Mouse (Mus musculus): ENCODE measurements around the gene Vps35l. TPM values are rescaled to one million over a fixed set of nuclear protein-coding genes. Genes with fewer than 3 reads are reported as not detected.

The Vps35l gene
- total and polyA plus RNA-seq, 3 experiments = 30.1 to 76.5 (median 75.6) TPM

GRCm38 (mm10) chr7:118744766-118745165, 4.7 kb downstream of the Vps35l start:
- ATAC-seq (ENCODE audit: extremely low read depth, insufficient number of reproducible peaks, low FRiP score, poor library complexity, severe bottlenecking) = no peak
- Histone ChIP-seq H3K4me3 (ENCODE audit: low read depth, low read length) (no peak overlapping the region), H3K36me3 (replicated peaks) (peaks cover 72% of the 10 kb centered on the region), H3K9me3 (replicated peaks) (no peaks in the 10 kb centered on the region), H3K4me1 (ENCODE audit: insufficient read depth, low read depth, low read length) (peaks cover 22% of the 10 kb centered on the region), H3K27me3 (ENCODE audit: insufficient read depth, low read length) (no peaks in the 10 kb centered on the region)
- TF ChIP-seq GATA2 (IDR thresholded peaks at IDR 0.05; ENCODE audit: borderline replicate concordance, low read depth, low read length) (no peak), GATA1 (IDR thresholded peaks at IDR 0.05; ENCODE audit: borderline replicate concordance, low read length) (no peak), CTCF (IDR thresholded peaks at IDR 0.05; ENCODE audit: low read depth, low read length) (no peak), POLR2AphosphoS5 (IDR thresholded peaks at IDR 0.05; ENCODE audit: insufficient replicate concordance, low read depth, low read length) (no peak), TAL1 (conservative IDR thresholded peaks at IDR 0.05; ENCODE audit: low read depth, low read length) (no peak)
- no peak for DNase-seq (ENCODE audit: low spot score)

GRCm38 (mm10) chr7:118747891-118748672, 8.1 kb downstream of the Vps35l start:
- DNase-seq (ENCODE audit: low spot score) (no peak), ATAC-seq (ENCODE audit: extremely low read depth, insufficient number of reproducible peaks, low FRiP score, poor library complexity, severe bottlenecking) (no peak; the same call in 1 of the 2 replicates)
- H3K27me3 ChIP-seq (ENCODE audit: insufficient read depth, low read length) = no peaks in the 10 kb centered on the region
- peaks cover 3% of the 10 kb centered on the region for H3K4me1 ChIP-seq (ENCODE audit: insufficient read depth, low read depth, low read length)
- H3K4me3 ChIP-seq (ENCODE audit: low read depth, low read length) = no peak overlapping the region
- no peak for TF ChIP-seq GATA2 (IDR thresholded peaks at IDR 0.05; ENCODE audit: borderline replicate concordance, low read depth, low read length)
- TF ChIP-seq TAL1 (conservative IDR thresholded peaks at IDR 0.05; ENCODE audit: low read depth, low read length) = no peak
- no peak for TF ChIP-seq POLR2AphosphoS5 (IDR thresholded peaks at IDR 0.05; ENCODE audit: insufficient replicate concordance, low read depth, low read length)
- no peak for TF ChIP-seq GATA1 (IDR thresholded peaks at IDR 0.05; ENCODE audit: borderline replicate concordance, low read length)
- TF ChIP-seq CTCF (IDR thresholded peaks at IDR 0.05; ENCODE audit: low read depth, low read length) = no peak
- peaks cover 93% of the 10 kb centered on the region for H3K36me3 ChIP-seq (replicated peaks)
- H3K9me3 ChIP-seq (replicated peaks) = no peaks in the 10 kb centered on the region

- ATAC-seq (ENCODE audit: extremely low read depth, insufficient number of reproducible peaks, low FRiP score, poor library complexity, severe bottlenecking) (no peak), DNase-seq (ENCODE audit: low spot score) (no peak)
- TF ChIP-seq GATA2 (IDR thresholded peaks at IDR 0.05; ENCODE audit: borderline replicate concordance, low read depth, low read length) (no peak), CTCF (IDR thresholded peaks at IDR 0.05; ENCODE audit: low read depth, low read length) (no peak), TAL1 (conservative IDR thresholded peaks at IDR 0.05; ENCODE audit: low read depth, low read length) (no peak), POLR2AphosphoS5 (IDR thresholded peaks at IDR 0.05; ENCODE audit: insufficient replicate concordance, low read depth, low read length) (no peak), GATA1 (IDR thresholded peaks at IDR 0.05; ENCODE audit: borderline replicate concordance, low read length) (no peak)
- Histone ChIP-seq H3K27me3 (ENCODE audit: insufficient read depth, low read length) (no peaks in the 10 kb centered on the region), H3K9me3 (replicated peaks) (no peaks in the 10 kb centered on the region), H3K36me3 (replicated peaks) (peaks cover 96% of the 10 kb centered on the region), H3K4me3 (ENCODE audit: low read depth, low read length) (no peak overlapping the region), H3K4me1 (ENCODE audit: insufficient read depth, low read depth, low read length) (no peaks in the 10 kb centered on the region)
Observed at GRCm38 (mm10) chr7:118749706-118750105, 9.7 kb downstream of the Vps35l start.

DNA sequence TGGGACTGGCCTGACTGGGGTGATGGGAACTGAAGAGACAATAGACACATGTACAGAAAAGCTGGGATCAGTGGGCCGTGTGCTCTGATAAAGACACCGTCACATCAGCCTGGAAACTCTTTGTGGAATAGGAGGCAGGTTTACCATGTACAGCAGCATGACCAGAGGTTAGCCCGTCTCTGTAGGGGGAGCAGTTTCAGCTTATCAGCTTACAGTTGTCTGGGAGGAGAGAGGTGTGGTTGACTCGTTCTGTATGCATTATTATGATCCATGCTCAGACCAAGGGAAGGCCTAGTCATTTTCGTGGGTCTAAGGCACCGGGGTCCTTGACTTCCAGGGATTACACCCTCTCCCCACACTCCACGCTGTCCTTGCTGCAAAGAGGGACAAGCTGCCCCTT, 11.6 kb downstream of the Vps35l start:
- H3K36me3 ChIP-seq (replicated peaks) = peaks cover 95% of the 10 kb centered on the region
- no peak for TF ChIP-seq CTCF (IDR thresholded peaks at IDR 0.05; ENCODE audit: low read depth, low read length)
- TF ChIP-seq TAL1 (conservative IDR thresholded peaks at IDR 0.05; ENCODE audit: low read depth, low read length) = no peak
- no peak for TF ChIP-seq POLR2AphosphoS5 (IDR thresholded peaks at IDR 0.05; ENCODE audit: insufficient replicate concordance, low read depth, low read length)
- no peak for TF ChIP-seq GATA2 (IDR thresholded peaks at IDR 0.05; ENCODE audit: borderline replicate concordance, low read depth, low read length)
- no peak for TF ChIP-seq GATA1 (IDR thresholded peaks at IDR 0.05; ENCODE audit: borderline replicate concordance, low read length)
- no peaks in the 10 kb centered on the region for H3K27me3 ChIP-seq (ENCODE audit: insufficient read depth, low read length)
- ATAC-seq (ENCODE audit: extremely low read depth, insufficient number of reproducible peaks, low FRiP score, poor library complexity, severe bottlenecking) (no peak), DNase-seq (ENCODE audit: low spot score) (no peak)
- H3K9me3 ChIP-seq (replicated peaks) = no peaks in the 10 kb centered on the region
- H3K4me1 ChIP-seq (ENCODE audit: insufficient read depth, low read depth, low read length) = no peaks in the 10 kb centered on the region
- no peak overlapping the region for H3K4me3 ChIP-seq (ENCODE audit: low read depth, low read length)

DNA sequence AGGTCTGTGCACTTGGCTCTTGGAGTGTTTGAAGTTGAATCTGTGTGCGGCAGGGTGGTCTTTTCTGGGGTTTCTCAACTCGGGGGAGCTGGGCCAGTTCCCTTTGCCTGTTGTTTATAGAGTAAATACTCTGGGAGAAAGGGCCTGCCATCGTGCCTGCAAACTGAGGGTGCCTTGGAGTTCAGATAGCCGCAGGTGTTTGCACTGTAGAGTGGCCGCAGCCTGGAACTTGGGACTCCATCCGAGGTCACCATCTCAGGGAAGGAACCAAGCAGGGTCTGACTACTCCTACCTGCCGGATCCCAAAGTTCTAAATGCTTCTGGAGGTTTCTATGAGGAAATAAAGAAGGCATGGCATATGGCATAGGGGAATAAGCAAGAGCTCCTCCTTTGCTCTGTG, 15.7 kb downstream of the Vps35l start:
- ATAC-seq (ENCODE audit: extremely low read depth, insufficient number of reproducible peaks, low FRiP score, poor library complexity, severe bottlenecking) = no peak
- Histone ChIP-seq H3K4me1 (ENCODE audit: insufficient read depth, low read depth, low read length) (no peaks in the 10 kb centered on the region), H3K27me3 (ENCODE audit: insufficient read depth, low read length) (no peaks in the 10 kb centered on the region), H3K4me3 (ENCODE audit: low read depth, low read length) (no peak overlapping the region), H3K36me3 (replicated peaks) (peaks cover 87% of the 10 kb centered on the region), H3K9me3 (replicated peaks) (no peaks in the 10 kb centered on the region)
- DNase-seq (ENCODE audit: low spot score) = no peak
- no peak for TF ChIP-seq POLR2AphosphoS5 (IDR thresholded peaks at IDR 0.05; ENCODE audit: insufficient replicate concordance, low read depth, low read length)
- TF ChIP-seq TAL1 (conservative IDR thresholded peaks at IDR 0.05; ENCODE audit: low read depth, low read length) = no peak
- TF ChIP-seq GATA1 (IDR thresholded peaks at IDR 0.05; ENCODE audit: borderline replicate concordance, low read length) = no peak
- TF ChIP-seq GATA2 (IDR thresholded peaks at IDR 0.05; ENCODE audit: borderline replicate concordance, low read depth, low read length) = no peak
- TF ChIP-seq CTCF (IDR thresholded peaks at IDR 0.05; ENCODE audit: low read depth, low read length) = no peak

DNA sequence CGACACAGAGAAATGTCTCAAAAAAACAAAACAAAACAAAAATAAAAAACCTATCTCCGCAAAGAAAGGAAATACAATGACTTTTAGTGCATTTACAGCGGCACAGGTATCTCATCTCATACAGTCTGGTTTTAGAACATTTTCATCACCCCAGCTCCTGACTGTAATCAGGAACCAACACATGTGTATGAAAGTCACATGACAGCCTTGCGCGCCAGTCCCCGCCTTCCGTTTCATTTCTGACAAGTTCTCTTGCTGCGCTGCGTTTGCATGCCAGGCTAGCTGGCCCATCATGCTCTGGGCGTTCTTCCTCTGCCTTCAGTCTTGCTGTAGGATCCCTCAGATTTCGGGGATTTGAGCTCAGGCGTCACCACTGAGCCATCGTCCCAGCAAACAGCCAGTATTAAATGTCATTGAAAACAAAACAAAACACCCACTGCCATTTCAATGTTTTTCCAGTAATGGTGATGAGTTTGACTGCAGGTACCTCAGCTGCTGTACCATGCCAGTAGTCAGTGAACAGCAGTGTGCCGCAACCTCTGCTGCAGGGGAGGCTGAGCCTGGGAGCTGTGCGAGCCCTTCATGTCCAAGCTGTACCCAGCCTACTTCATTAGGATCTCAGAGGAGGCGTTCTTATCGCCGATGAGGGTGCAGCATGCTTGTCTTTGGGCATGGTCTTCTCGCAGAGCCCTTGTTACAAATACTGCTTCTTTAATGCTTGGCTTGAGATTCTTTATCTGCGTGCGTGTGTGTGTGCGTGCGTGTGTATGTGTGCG, 16.7 kb downstream of the Vps35l start:
- no peak overlapping the region for H3K4me3 ChIP-seq (ENCODE audit: low read depth, low read length)
- H3K4me1 ChIP-seq (ENCODE audit: insufficient read depth, low read depth, low read length) = no peaks in the 10 kb centered on the region
- DNase-seq (ENCODE audit: low spot score) (no peak), ATAC-seq (ENCODE audit: extremely low read depth, insufficient number of reproducible peaks, low FRiP score, poor library complexity, severe bottlenecking) (no peak)
- H3K36me3 ChIP-seq (replicated peaks) = peaks cover 88% of the 10 kb centered on the region
- no peaks in the 10 kb centered on the region for H3K9me3 ChIP-seq (replicated peaks)
- TF ChIP-seq GATA2 (IDR thresholded peaks at IDR 0.05; ENCODE audit: borderline replicate concordance, low read depth, low read length) (no peak), CTCF (IDR thresholded peaks at IDR 0.05; ENCODE audit: low read depth, low read length) (no peak), TAL1 (conservative IDR thresholded peaks at IDR 0.05; ENCODE audit: low read depth, low read length) (no peak), GATA1 (IDR thresholded peaks at IDR 0.05; ENCODE audit: borderline replicate concordance, low read length) (no peak), POLR2AphosphoS5 (IDR thresholded peaks at IDR 0.05; ENCODE audit: insufficient replicate concordance, low read depth, low read length) (no peak)
- no peaks in the 10 kb centered on the region for H3K27me3 ChIP-seq (ENCODE audit: insufficient read depth, low read length)

Data from G1E (cell line).